Mouse (Mus musculus) hindbrain, embryonic 13.5 days (tissue): ENCODE measurements at regions not wholly inside any gene's neighbourhood (a gene's known extent, or its start where the extent isn't known, plus 50 kb on each side); places are given as distances from the start of the nearest gene placed in this dataset.

Experiments used
- ATAC-seq: fragments of 200-750 bp; cut with Nextera tagmentation; 2 replicates; pipeline ENCODE4 v1.8.0; 2017; ENCODE audit warnings: moderate TSS enrichment; ENCODE audit not compliant: low FRiP score
- H3K27ac ChIP-seq: fragments of 300-500 bp; sonication (generic); 2 replicates; pipeline ENCODE4 v1.5.1; 2015; ENCODE audit warnings: inconsistent platforms, mild to moderate bottlenecking, moderate library complexity
- H3K27me3 ChIP-seq: fragments of 300-500 bp; sonication (generic); 2 replicates; pipeline ENCODE4 v1.6.1; 2015; ENCODE audit warnings: mild to moderate bottlenecking, inconsistent platforms
- H3K36me3 ChIP-seq: fragments of 300-500 bp; sonication (generic); 2 replicates; pipeline ENCODE4 v1.6.1; 2015; ENCODE audit warnings: mild to moderate bottlenecking, inconsistent platforms
- H3K4me1 ChIP-seq: fragments of 300-500 bp; sonication (generic); replicated peaks from 2 replicates; pipeline ENCODE4 v1.6.1; 2015; ENCODE audit warnings: inconsistent platforms
- H3K4me2 ChIP-seq: fragments of 300-500 bp; sonication (generic); 2 replicates; pipeline ENCODE4 v1.6.1; 2015; ENCODE audit warnings: inconsistent platforms, mild to moderate bottlenecking, moderate library complexity
- H3K4me3 ChIP-seq: fragments of 300-500 bp; sonication (generic); 2 replicates; pipeline ENCODE4 v1.5.1; 2015; ENCODE audit warnings: mild to moderate bottlenecking, inconsistent platforms
- H3K9ac ChIP-seq: fragments of 300-500 bp; sonication (generic); 2 replicates; pipeline ENCODE4 v1.6.1; 2015; ENCODE audit warnings: mild to moderate bottlenecking, inconsistent platforms
- H3K9me3 ChIP-seq: fragments of 300-500 bp; sonication (generic); 2 replicates; pipeline ENCODE4 v1.6.1; 2016; ENCODE audit warnings: inconsistent platforms
- WGBS: fragments of 180-500 bp; shearing (Covaris S2); methylation state at CpG from one replicate; pipeline ENCODE4 v1.1.7; 2015; 5-methylcytosine and 5-hydroxymethylcytosine counted together

GRCm38 (mm10) chr2:159422281-159422937, 627.8 kb downstream of the Dhx35 start:
- H3K4me2 ChIP-seq: no peak overlapping the region
- no peak overlapping the region for H3K9ac ChIP-seq
- 0 out of 2 replicates have a peak, but pooled peaks cover 2% of the 10 kb centered on the region for H3K4me1 ChIP-seq
- no peaks in the 10 kb centered on the region for H3K9me3 ChIP-seq
- no peak for ATAC-seq
- no peaks in the 10 kb centered on the region for H3K36me3 ChIP-seq
- H3K27ac ChIP-seq: no peak overlapping the region
- 38% methylated on average over 7 of the region's 7 CpGs for WGBS
- H3K4me3 ChIP-seq: no peak overlapping the region
- peaks cover 6% of the 10 kb centered on the region; the same call in 1 of the 2 replicates for H3K27me3 ChIP-seq

DNA sequence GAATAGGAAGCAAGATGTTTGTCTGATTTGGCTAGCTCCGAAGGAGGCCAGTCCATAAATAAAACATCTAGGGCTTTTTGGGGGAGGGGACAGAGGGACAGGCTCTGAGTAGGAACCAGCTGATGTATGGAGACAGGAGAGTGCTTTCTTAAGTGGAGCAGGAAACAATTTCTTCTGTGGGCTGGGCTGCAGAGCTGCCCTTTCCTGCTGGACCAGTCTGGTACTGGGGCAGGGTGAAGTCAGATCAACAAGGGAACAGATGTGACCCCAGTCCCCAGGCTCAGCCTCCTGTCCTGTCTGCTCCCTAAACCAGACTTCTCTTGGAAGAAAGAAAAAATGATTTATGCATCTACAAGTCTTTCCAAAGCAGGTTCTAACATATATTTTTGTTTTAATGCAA, 633.6 kb downstream of the Dhx35 start:
- H3K4me3 ChIP-seq: no peak overlapping the region
- no peak overlapping the region for H3K27ac ChIP-seq
- 73% methylated on average over 1 of the region's 1 CpGs for WGBS
- no peak overlapping the region for H3K9ac ChIP-seq
- no peaks in the 10 kb centered on the region for H3K36me3 ChIP-seq
- H3K9me3 ChIP-seq: no peaks in the 10 kb centered on the region
- no peaks in the 10 kb centered on the region for H3K27me3 ChIP-seq
- no peak for ATAC-seq
- no peak overlapping the region for H3K4me2 ChIP-seq
- no peaks in the 10 kb centered on the region for H3K4me1 ChIP-seq

GRCm38 (mm10) chr2:159430577-159431329, 636.1 kb downstream of the Dhx35 start:
- Histone ChIP-seq H3K4me2 (no peak overlapping the region), H3K4me3 (no peak overlapping the region), H3K36me3 (no peaks in the 10 kb centered on the region), H3K27me3 (no peaks in the 10 kb centered on the region), H3K9me3 (0 out of 2 replicates have a peak, but pooled peaks cover 2% of the 10 kb centered on the region), H3K4me1 (no peaks in the 10 kb centered on the region), H3K9ac (no peak overlapping the region), H3K27ac (no peak overlapping the region)
- ATAC-seq: no peak
- WGBS: 78% methylated on average over 5 of the region's 5 CpGs

- H3K9me3 ChIP-seq: 0 out of 2 replicates have a peak, but pooled peaks cover 2% of the 10 kb centered on the region
- H3K4me2 ChIP-seq: no peak overlapping the region
- no peaks in the 10 kb centered on the region for H3K36me3 ChIP-seq
- no peak overlapping the region for H3K9ac ChIP-seq
- no peak overlapping the region for H3K27ac ChIP-seq
- 82% methylated on average over 6 of the region's 6 CpGs for WGBS
- no peak overlapping the region for H3K4me3 ChIP-seq
- no peaks in the 10 kb centered on the region for H3K27me3 ChIP-seq
- ATAC-seq: no peak
- H3K4me1 ChIP-seq: no peaks in the 10 kb centered on the region
Measured at GRCm38 (mm10) chr2:159438961-159439360, 644.4 kb downstream of the Dhx35 start.

- Histone ChIP-seq H3K9ac (no peak overlapping the region), H3K27me3 (no peaks in the 10 kb centered on the region), H3K4me3 (no peak overlapping the region), H3K9me3 (no peaks in the 10 kb centered on the region), H3K4me1 (no peaks in the 10 kb centered on the region), H3K36me3 (no peaks in the 10 kb centered on the region), H3K27ac (no peak overlapping the region), H3K4me2 (no peak overlapping the region)
- WGBS: 25% methylated on average over 8 of the region's 8 CpGs
- ATAC-seq: no peak
Measured at GRCm38 (mm10) chr2:159443581-159443980, 649.0 kb downstream of the Dhx35 start.

- ATAC-seq: no peak
- WGBS: 75% methylated on average over 5 of the region's 5 CpGs
- Histone ChIP-seq H3K9me3 (no peaks in the 10 kb centered on the region), H3K4me1 (no peaks in the 10 kb centered on the region), H3K36me3 (no peaks in the 10 kb centered on the region), H3K27me3 (no peaks in the 10 kb centered on the region), H3K4me2 (no peak overlapping the region), H3K27ac (no peak overlapping the region), H3K9ac (no peak overlapping the region), H3K4me3 (no peak overlapping the region)
Measured at GRCm38 (mm10) chr2:159446434-159446833, 651.8 kb downstream of the Dhx35 start.

GRCm38 (mm10) chr2:159446886-159447285, 652.3 kb downstream of the Dhx35 start:
- no peak overlapping the region for H3K4me2 ChIP-seq
- H3K9me3 ChIP-seq: no peaks in the 10 kb centered on the region
- H3K9ac ChIP-seq: no peak overlapping the region
- H3K4me3 ChIP-seq: no peak overlapping the region
- no peaks in the 10 kb centered on the region for H3K36me3 ChIP-seq
- no peak overlapping the region for H3K27ac ChIP-seq
- H3K4me1 ChIP-seq: no peaks in the 10 kb centered on the region
- no peak for ATAC-seq
- no peaks in the 10 kb centered on the region for H3K27me3 ChIP-seq
- 81% methylated on average over 5 of the region's 5 CpGs for WGBS

GRCm38 (mm10) chr2:159448976-159449375, 654.4 kb downstream of the Dhx35 start:
- Histone ChIP-seq H3K4me3 (no peak overlapping the region), H3K9ac (no peak overlapping the region), H3K4me2 (no peak overlapping the region), H3K4me1 (no peaks in the 10 kb centered on the region), H3K27me3 (no peaks in the 10 kb centered on the region), H3K36me3 (no peaks in the 10 kb centered on the region), H3K9me3 (no peaks in the 10 kb centered on the region), H3K27ac (no peak overlapping the region)
- no peak for ATAC-seq
- 90% methylated on average over 5 of the region's 5 CpGs for WGBS

- Histone ChIP-seq H3K4me3 (no peak overlapping the region), H3K27ac (no peak overlapping the region), H3K9ac (no peak overlapping the region), H3K4me1 (no peaks in the 10 kb centered on the region), H3K9me3 (no peaks in the 10 kb centered on the region), H3K36me3 (no peaks in the 10 kb centered on the region), H3K27me3 (no peaks in the 10 kb centered on the region), H3K4me2 (no peak overlapping the region)
- ATAC-seq: no peak
- WGBS: 70% methylated on average over 9 of the region's 9 CpGs
Measured at GRCm38 (mm10) chr2:159451439-159451838, 656.8 kb downstream of the Dhx35 start.

DNA sequence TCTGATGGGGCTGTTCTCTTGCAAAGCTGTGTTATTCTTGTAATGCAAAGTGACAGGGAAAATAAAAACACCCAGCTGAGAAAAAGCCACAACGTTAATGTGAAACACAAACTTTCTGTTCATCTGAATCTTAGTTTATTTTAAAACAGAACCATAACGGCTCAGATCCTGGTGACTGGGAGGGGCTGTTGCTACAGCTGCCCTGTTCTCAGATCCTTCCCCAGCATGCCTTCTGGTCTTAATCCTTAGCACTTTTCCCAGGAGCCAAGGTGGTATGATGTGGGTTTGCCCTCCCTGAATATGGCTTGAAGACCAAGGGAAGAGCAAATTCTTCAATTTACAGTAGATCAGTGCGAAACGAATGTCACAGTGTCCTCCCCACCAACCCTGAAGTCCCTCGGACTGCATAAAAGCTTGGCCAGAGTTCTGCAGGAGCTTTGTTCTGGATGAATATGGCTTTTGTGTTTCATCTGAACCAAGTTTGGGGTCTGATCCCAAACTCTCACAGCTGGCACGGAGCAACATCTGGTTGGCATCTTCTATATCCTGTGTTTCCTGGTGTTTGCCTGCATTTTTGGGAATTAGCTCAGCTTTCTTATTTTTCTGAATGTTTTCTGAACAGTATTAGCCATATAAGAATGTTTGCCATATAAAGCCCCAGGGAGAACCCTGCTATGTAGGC, 686.9 kb downstream of the Dhx35 start:
- no peak overlapping the region for H3K27ac ChIP-seq
- no peak overlapping the region for H3K4me2 ChIP-seq
- no peak for ATAC-seq
- no peaks in the 10 kb centered on the region for H3K36me3 ChIP-seq
- no peak overlapping the region for H3K4me3 ChIP-seq
- H3K9ac ChIP-seq: no peak overlapping the region
- H3K9me3 ChIP-seq: no peaks in the 10 kb centered on the region
- H3K27me3 ChIP-seq: no peaks in the 10 kb centered on the region
- WGBS: 74% methylated on average over 6 of the region's 6 CpGs
- no peaks in the 10 kb centered on the region for H3K4me1 ChIP-seq

DNA sequence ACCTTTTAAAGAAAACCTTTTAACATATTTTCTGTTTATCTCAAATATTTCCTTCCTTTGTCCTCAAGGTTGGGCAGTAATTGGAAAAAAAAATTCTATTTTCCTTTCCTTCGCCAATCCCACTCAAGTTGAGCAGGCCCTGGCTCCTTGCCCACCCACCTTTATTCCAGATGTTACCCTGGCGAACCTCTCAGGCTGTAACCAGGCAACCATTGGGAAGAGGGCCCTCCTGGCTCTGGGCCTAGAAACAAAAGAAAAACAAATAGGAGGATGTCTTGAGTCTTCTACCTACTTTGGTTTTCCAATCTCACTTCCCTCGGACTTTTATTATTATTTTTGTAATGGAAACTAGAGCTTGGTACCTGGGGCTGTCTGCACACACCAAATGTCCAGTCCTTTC, 696.5 kb downstream of the Dhx35 start:
- no peak overlapping the region for H3K4me3 ChIP-seq
- H3K27me3 ChIP-seq: no peaks in the 10 kb centered on the region
- H3K9me3 ChIP-seq: no peaks in the 10 kb centered on the region
- H3K4me1 ChIP-seq: no peaks in the 10 kb centered on the region
- H3K27ac ChIP-seq: no peak overlapping the region
- no peaks in the 10 kb centered on the region for H3K36me3 ChIP-seq
- H3K9ac ChIP-seq: no peak overlapping the region
- no peak overlapping the region for H3K4me2 ChIP-seq
- WGBS: 61% methylated on average over 3 of the region's 3 CpGs
- ATAC-seq: no peak

DNA sequence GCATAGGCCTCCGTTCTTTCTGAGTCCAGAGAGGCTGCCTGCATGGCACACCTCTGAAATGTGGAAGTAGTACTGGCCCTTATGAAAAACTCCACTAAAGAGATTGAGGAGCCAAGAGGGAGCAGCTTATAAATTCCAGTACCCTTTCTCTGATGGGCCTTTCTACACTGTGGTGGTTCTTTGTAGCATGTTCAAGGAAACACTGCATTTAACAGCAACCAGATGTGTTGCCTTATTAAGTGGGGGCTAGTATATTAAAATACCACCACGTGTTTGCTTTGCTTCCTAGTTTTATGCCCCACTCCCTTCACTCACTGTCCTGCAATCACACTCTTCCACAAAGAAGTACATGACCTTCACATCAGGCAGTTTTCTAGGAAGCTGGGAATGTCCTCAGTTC, 704.1 kb downstream of the Dhx35 start:
- no peaks in the 10 kb centered on the region for H3K27me3 ChIP-seq
- no peak overlapping the region for H3K4me2 ChIP-seq
- ATAC-seq: no peak
- H3K9me3 ChIP-seq: no peaks in the 10 kb centered on the region
- H3K9ac ChIP-seq: no peak overlapping the region
- no peaks in the 10 kb centered on the region for H3K36me3 ChIP-seq
- no peak overlapping the region for H3K27ac ChIP-seq
- H3K4me3 ChIP-seq: no peak overlapping the region
- WGBS: 77% methylated on average over 2 of the region's 2 CpGs
- no peaks in the 10 kb centered on the region for H3K4me1 ChIP-seq
